Mouse (Mus musculus) C2C12 (cell line): Measurements from ENCODE around the gene Gm20503.

Source experiments
- CTCF ChIP-seq: IDR thresholded peaks from one replicate; pipeline ENCODE4 v1.5.1; 2011; ENCODE audit not compliant: control insufficient read depth, insufficient read depth, insufficient read length
- FOSL1 ChIP-seq: IDR thresholded peaks from one replicate; pipeline ENCODE4 v1.8.0; 2011; ENCODE audit warnings: mild to moderate bottlenecking, low read length; ENCODE audit not compliant: poor library complexity, insufficient read depth, severe bottlenecking
- MAX ChIP-seq: IDR thresholded peaks from one replicate; pipeline ENCODE4 v1.6.1; 2011; ENCODE audit warnings: mild to moderate bottlenecking, control low read depth

DNA sequence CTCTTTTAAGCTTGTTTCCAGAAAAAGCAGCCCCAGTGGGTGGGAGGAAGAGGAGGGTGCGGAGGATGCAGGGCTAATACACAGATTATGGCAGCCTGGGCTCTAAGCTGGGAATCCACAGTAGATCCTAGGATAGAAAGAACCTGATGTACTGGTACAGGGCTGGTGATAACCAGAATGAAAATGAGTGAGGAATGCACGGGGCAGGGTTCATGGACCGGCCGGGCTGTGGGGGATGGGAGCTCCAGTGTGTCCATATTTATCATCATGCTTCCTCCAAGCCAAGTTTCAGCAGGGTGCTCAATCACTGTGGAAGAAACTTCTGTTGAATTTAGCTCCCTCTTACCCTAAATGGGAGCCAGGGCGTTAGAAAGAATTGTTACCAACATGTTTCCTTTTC, 5.9 kb upstream of the Gm20503 start:
- TF ChIP-seq CTCF (no peak), MAX (no peak), FOSL1 (no peak)
